Mouse (Mus musculus): ENCODE data around the gene Ccdc110. TPM values are rescaled to one million over a fixed set of nuclear protein-coding genes. Genes with fewer than 3 reads are reported as not detected.
A peak's percentile ranks its signal among the peaks of the same experiment; 100 is the strongest.

Gene Ccdc110
- total RNA-seq (2021) = not detected
- long read RNA-seq, experiment 1 = 0 reads
- long read RNA-seq, experiment 2 = 0 reads

- DNase-seq = peak; percentile 92 to 99
These were observed at the start of gene Ccdc110 for GRCm38 (mm10) chr8:45934582-45935014. Gene Ccdc110, plus strand, starts transcription at chr8:45934619.

GRCm38 (mm10) chr8:45885202-45885685 lies 49.2 kb upstream of the Ccdc110 start, which contains the start of gene Pdlim3:
Gene Pdlim3, plus strand, starts transcription at chr8:45885461.
- peak; percentile 76 to 78 for DNase-seq

- peak in 1 of 2 experiments; percentile 22 for DNase-seq
These were observed 48.6 kb upstream of the Ccdc110 start for GRCm38 (mm10) chr8:45885775-45886174.

GRCm38 (mm10) chr8:45889737-45890136 lies 44.7 kb upstream of the Ccdc110 start:
- no peak for DNase-seq

- DNase-seq = no peak
These were observed 37.8 kb upstream of the Ccdc110 start for GRCm38 (mm10) chr8:45896590-45896989.

GRCm38 (mm10) chr8:45899783-45900182 lies 34.6 kb upstream of the Ccdc110 start:
- peak in 1 of 2 experiments; percentile 43 for DNase-seq

GRCm38 (mm10) chr8:45901626-45902025 lies 32.8 kb upstream of the Ccdc110 start:
- peak; percentile 33 to 38 for DNase-seq

GRCm38 (mm10) chr8:45903659-45904058 lies 30.8 kb upstream of the Ccdc110 start:
- DNase-seq = peak; percentile 42 to 55

- DNase-seq = no peak
These were observed 28.7 kb upstream of the Ccdc110 start for GRCm38 (mm10) chr8:45905591-45906250.

- DNase-seq = no peak
These were observed 28.2 kb upstream of the Ccdc110 start for GRCm38 (mm10) chr8:45906251-45906619.

- DNase-seq = no peak
These were observed 20.7 kb upstream of the Ccdc110 start for GRCm38 (mm10) chr8:45913707-45914106.

GRCm38 (mm10) chr8:45916496-45916895 lies 17.9 kb upstream of the Ccdc110 start:
- DNase-seq = no peak

- peak; percentile 38 to 42 for DNase-seq
These were observed 17.3 kb upstream of the Ccdc110 start for GRCm38 (mm10) chr8:45917040-45917679.

GRCm38 (mm10) chr8:45918891-45919290 lies 15.5 kb upstream of the Ccdc110 start:
- DNase-seq = no peak

- no peak for DNase-seq
These were observed 14.0 kb upstream of the Ccdc110 start for GRCm38 (mm10) chr8:45920392-45920791.

- no peak for DNase-seq
These were observed 12.3 kb upstream of the Ccdc110 start for GRCm38 (mm10) chr8:45922116-45922515.

- no peak for DNase-seq
These were observed 2.6 kb downstream of the Ccdc110 start for GRCm38 (mm10) chr8:45936986-45937385.

GRCm38 (mm10) chr8:45946283-45946682 lies 11.9 kb downstream of the Ccdc110 start:
- DNase-seq = no peak

- DNase-seq = no peak
These were observed 16.2 kb downstream of the Ccdc110 start for GRCm38 (mm10) chr8:45950622-45951021.

- DNase-seq = no peak
These were observed 36.5 kb downstream of the Ccdc110 start for GRCm38 (mm10) chr8:45970894-45971293.

GRCm38 (mm10) chr8:45973988-45974505 lies 39.6 kb downstream of the Ccdc110 start:
- DNase-seq = no peak

- DNase-seq = peak; percentile 98
These were observed 40.9 kb downstream of the Ccdc110 start, which contains the start of the genes 1700029J07Rik and Ufsp2 for GRCm38 (mm10) chr8:45975126-45975836. Gene 1700029J07Rik, minus strand, starts transcription at chr8:45975252. Gene Ufsp2, plus strand, starts transcription at chr8:45975528.

All from heart, adult 18-20 months (tissue).